Mouse (Mus musculus): ENCODE data around the gene Ano1.
A peak's percentile ranks its signal among the peaks of the same experiment; 100 is the strongest.

Gene Ano1

GRCm38 (mm10) chr7:144764537-144765282 is 12.9 kb upstream of the Ano1 start:
- DNase-seq (ENCODE audit: low read depth, low spot score), result no peak

- DNase-seq (ENCODE audit: low read depth, low spot score), result no peak
Measured at GRCm38 (mm10) chr7:144764013-144764412, 12.2 kb upstream of the Ano1 start.

- DNase-seq (ENCODE audit: low read depth, low spot score), result no peak
Measured at GRCm38 (mm10) chr7:144762496-144763235, 10.9 kb upstream of the Ano1 start.

- DNase-seq (ENCODE audit: low read depth, low spot score), result no peak
Measured at GRCm38 (mm10) chr7:144760228-144760627, 8.5 kb upstream of the Ano1 start.

GRCm38 (mm10) chr7:144759455-144759854 is 7.7 kb upstream of the Ano1 start:
- DNase-seq (ENCODE audit: low read depth, low spot score), result no peak

GRCm38 (mm10) chr7:144755511-144756378 is 4.0 kb upstream of the Ano1 start:
- DNase-seq (ENCODE audit: low read depth, low spot score), result no peak

- DNase-seq (ENCODE audit: low read depth, low spot score), result no peak
Measured at GRCm38 (mm10) chr7:144754722-144755121, 2.9 kb upstream of the Ano1 start.

GRCm38 (mm10) chr7:144753657-144754031 is 1.9 kb upstream of the Ano1 start:
- DNase-seq (ENCODE audit: low read depth, low spot score), result no peak

- DNase-seq (ENCODE audit: low read depth, low spot score), result no peak
Measured at GRCm38 (mm10) chr7:144752919-144753656, 1.3 kb upstream of the Ano1 start.

- DNase-seq (ENCODE audit: low read depth, low spot score), result no peak
Measured at GRCm38 (mm10) chr7:144747756-144748155, 4.0 kb downstream of the Ano1 start.

- DNase-seq (ENCODE audit: low read depth, low spot score), result no peak
Measured at GRCm38 (mm10) chr7:144746466-144746865, 5.3 kb downstream of the Ano1 start.

GRCm38 (mm10) chr7:144743874-144744273 is 7.9 kb downstream of the Ano1 start:
- no peak for DNase-seq (ENCODE audit: low read depth, low spot score)

GRCm38 (mm10) chr7:144740643-144741042 is 11.1 kb downstream of the Ano1 start:
- no peak for DNase-seq (ENCODE audit: low read depth, low spot score)

- DNase-seq (ENCODE audit: low read depth, low spot score), result no peak
Measured at GRCm38 (mm10) chr7:144739810-144740209, 12.0 kb downstream of the Ano1 start.

- peak; percentile 5 for DNase-seq (ENCODE audit: low read depth, low spot score)
Measured at GRCm38 (mm10) chr7:144738357-144738798, 13.4 kb downstream of the Ano1 start.

GRCm38 (mm10) chr7:144731897-144732291 is 19.9 kb downstream of the Ano1 start:
- DNase-seq (ENCODE audit: low read depth, low spot score), result no peak

GRCm38 (mm10) chr7:144731182-144731896 is 20.4 kb downstream of the Ano1 start:
- no peak for DNase-seq (ENCODE audit: low read depth, low spot score)

GRCm38 (mm10) chr7:144724283-144724682 is 27.5 kb downstream of the Ano1 start:
- no peak for DNase-seq (ENCODE audit: low read depth, low spot score)

GRCm38 (mm10) chr7:144719956-144720355 is 31.8 kb downstream of the Ano1 start:
- no peak for DNase-seq (ENCODE audit: low read depth, low spot score)

GRCm38 (mm10) chr7:144717736-144718135 is 34.0 kb downstream of the Ano1 start:
- DNase-seq (ENCODE audit: low read depth, low spot score), result no peak

- no peak for DNase-seq (ENCODE audit: low read depth, low spot score)
Measured at GRCm38 (mm10) chr7:144697870-144698269, 53.9 kb downstream of the Ano1 start.

All from forelimb bud, embryonic 11.5 days (tissue).